Mouse (Mus musculus) MN1 (cell line): ENCODE data around the gene Nr2c2.

Experiments used
- DNase-seq: peaks from one replicate; pipeline ENCODE4 v3.0.0-alpha.2; 2016; ENCODE audit warnings: low spot score

Nr2c2 gene

DNA sequence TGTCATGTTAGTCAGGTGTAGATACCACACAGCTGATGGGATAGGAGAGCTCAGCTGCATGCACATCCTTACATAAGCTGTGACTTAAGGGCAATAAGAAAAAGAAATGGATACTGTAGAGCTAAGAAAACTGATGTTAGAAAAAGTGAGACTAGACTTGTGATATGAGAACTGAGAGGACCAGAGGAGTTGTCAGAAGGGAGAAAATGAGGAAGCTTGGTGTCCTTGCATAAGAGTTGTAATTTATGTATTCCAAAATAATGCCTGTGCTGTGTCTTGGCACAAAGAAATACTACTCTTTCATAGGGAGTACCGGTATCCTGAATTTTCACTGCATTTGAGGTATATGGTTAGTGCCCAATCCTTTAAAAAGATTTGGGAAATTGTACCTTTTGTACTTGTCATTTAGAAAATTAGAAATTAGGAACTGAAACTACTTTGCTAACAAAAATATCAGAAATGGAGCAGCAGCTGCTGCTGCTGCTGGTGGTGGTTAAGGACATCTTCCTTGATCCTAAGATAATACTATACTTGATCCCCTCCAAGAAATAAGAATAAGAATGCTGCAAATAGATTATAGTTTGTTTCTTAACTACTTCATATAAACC, 35.8 kb downstream of the Nr2c2 start:
- DNase-seq: no peak

DNA sequence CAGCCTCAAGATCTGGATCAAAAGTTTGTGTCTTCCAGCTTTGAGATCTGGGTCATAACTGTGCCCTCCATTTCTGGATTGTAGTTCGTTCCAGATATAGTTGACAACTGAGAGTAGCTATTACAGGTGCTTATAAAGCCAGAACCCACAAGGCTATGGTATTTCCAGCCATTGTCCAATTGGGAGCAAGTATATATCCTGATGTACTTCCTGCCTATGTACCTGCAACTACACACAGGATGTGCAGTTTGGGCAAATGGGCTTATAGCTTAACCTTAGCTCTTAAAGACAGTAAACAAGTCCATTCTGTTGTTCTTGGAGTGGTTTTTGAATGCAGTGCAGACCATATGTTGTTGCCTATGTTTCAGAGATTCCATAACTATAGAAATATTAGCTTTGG, 40.3 kb downstream of the Nr2c2 start:
- DNase-seq: no peak

DNA sequence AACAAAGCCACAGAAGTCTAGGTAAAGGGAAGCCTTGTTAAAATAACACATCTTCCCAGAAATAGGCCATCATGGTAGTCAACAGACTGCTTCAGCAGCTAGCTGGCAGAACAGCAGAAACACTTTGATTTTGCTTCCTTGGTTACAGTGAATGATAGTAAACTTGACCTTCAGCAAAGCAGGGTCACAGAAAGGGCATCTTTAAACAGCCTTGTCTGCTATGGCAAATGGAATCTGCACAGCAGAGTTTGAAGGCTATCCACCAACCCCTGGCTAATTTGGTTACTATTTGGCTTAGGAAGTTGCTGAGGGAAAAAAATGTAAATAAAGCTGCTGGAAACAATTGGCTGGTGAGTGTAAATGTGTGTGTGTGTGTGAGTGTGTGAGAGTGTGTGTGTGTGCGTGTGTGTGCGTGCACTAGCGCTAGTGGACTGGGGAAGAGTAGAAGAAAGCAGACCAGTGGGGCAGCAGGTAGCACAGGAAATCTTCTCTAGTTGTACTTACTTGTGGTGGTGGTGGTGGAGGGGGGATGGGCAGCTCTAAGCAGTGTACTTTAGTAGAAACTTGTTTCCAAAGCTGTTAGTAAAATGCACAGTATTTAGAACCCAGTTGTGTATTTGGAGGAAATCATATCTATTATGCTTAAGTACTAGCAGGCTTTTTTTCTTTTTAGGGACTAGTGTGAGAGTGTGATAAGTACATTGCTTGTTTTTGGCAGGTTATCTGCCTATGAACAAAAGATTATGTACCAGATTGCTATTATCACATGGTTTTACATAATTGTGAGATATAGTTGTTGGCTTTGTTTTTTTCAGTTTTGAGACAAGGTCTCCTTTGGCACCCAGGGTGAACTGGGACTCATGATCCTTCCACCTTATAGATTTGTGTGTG, 41.1 kb downstream of the Nr2c2 start:
- no peak for DNase-seq

DNA sequence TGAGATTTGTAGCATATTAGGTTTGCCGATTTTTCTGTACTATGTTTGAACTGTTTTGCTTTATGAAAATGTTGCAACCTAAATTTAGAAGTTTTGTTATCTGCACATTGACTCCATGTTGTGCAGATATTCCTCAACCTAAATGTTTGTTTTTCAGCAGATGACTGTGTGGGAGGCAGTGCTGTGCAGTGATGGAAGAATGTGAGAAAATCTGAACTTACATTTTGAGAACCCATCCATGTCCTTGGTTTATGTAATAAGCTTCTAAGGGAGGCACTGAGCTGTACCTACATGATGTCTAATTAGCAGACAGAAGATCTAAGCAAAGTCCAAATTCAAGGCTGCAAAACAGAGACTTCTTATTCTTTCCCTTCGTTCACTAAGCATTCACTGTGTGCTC, 42.4 kb downstream of the Nr2c2 start:
- DNase-seq: no peak

DNA sequence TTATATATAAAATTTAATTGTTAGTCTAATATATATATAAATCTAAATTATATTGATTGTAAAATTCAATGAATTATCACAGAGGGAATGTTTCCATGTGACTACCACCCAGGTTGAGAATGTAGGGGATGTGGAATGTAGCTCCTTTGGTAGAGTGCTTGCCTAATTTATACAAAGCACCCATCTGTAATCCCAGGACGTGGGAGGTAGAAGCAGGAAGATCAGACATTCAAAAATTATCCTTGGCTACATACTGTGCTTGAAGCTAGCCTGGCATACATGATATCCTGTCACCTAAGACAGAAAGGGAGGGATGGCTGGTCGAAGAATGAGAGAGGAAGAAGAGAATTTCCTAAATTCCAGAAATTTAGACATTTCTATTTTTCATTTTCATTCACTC, 45.2 kb downstream of the Nr2c2 start:
- no peak for DNase-seq

DNA sequence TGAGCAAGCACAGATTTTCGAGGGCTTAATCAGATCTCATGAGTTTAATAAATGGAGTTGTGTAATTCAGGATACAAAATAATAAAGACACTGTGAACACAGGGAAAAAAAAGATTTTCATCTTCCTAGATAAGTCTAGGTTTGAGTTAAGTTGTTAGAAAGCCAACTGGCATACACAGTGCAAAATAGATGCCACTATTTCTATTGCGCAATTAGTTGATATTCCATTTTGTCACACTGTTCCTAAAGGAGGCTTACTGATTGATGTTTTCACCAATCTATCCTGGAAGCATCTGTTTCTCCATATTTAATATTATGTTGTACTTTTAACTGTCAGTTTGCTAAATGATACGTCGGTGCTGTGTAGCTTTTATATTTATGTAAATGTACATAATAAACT, 54.7 kb downstream of the Nr2c2 start:
- DNase-seq: no peak

DNA sequence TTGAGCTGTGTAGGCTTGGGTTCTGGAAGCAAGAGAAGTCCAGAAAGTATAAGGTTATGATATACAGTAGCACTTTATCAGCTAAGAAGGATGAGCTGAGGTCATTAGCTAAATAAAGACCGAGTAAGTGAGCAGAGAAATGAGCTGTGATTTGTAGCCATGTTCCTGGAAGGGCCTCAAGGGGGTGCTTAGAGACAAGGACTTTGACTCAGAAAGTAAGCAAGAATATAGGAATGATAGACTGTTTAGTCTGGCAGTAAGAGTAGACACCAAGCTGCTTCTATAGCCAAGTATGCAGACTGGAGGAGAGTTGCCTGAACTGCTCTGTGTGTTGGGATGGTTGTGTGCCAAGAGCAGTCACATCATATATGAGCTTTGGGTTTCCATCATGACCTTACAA, 62.6 kb downstream of the Nr2c2 start:
- peak; percentile 5 for DNase-seq

DNA sequence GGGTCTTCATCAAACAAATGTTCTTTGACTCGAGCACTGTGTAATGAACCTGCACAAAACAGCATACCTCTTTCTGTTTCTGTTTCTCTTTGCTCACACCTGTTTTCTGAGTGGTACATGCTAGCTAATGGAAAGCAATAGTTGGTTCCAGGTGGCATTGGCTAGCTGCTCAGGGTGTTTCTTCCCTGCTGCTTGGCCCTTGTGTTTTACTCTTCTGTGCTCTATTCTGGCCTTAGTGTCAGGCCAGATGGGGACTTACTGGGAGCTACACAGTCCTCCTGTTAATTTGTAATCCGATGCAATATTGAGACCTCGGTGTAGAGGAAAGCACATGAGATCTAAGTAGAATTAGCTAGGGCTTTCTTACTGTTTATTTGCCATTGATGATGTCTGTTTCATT, 67.6 kb downstream of the Nr2c2 start:
- DNase-seq: no peak

DNA sequence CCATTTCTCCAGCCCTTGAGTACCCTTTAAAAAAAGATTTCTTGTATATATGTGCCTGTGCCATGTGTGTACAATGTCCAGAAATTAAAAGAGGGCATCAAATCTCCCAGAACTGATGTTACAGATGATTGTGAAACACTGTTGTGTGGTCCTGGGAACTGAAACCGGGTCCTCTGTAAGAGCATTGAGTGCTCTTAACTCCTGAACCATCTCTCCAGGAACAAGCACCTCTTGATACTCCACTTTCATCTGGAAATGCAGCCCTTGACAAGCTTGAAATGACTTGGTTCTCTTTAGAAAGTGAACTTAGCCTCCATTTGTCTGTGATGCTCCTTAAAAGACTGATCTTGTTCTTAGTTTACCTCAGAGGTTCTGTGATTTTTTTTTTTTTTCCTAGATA, 71.5 kb downstream of the Nr2c2 start:
- no peak for DNase-seq

DNA sequence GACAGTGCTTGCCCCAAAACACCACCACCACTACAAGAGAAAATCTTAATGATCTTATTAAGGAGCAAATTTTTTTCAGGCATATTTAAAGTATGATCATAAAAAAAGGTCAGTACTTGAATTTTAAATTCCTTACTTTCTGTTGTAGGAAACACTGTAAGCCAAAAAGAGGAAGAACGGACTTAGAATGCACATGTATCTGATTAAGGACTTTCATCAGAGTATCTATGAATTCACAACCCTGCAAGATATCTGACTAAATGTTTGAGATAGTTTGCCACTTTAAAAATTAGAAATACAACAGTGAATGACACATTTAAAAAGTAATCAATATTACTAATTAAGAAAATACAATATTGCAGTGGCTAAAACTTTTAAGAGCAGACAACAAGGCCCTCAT, 85.3 kb downstream of the Nr2c2 start:
- no peak for DNase-seq

DNA sequence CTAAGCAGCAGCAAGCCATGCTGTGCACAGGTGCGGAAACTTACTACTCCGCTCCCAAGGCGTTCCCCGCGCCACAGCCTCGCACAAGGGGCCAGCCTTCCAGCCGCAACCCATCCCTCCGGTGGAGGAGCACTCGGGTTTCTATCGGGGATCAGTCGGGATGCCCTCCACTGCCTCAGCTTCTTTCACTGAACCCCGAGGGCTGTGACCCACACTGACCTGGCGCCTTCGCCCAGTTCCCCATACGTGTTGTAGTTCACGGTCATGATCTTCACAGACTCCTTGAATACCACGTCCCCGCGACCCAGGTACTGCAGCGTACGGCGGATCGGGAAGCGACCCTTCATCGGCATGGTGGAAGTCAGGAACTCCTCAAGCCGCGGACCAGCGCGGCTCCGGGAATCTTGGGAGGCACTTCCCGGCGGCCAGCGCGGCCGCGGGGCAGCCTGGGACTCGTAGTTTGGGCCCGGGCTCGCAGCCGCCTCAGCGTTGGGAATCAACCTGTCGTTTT, 92.5 kb downstream of the Nr2c2 start, which contains the start of gene Mrps25:
TSS of gene Mrps25 (minus strand) at position 413 of the 511 bp plus-strand sequence.
- peak; percentile 81 for DNase-seq

DNA sequence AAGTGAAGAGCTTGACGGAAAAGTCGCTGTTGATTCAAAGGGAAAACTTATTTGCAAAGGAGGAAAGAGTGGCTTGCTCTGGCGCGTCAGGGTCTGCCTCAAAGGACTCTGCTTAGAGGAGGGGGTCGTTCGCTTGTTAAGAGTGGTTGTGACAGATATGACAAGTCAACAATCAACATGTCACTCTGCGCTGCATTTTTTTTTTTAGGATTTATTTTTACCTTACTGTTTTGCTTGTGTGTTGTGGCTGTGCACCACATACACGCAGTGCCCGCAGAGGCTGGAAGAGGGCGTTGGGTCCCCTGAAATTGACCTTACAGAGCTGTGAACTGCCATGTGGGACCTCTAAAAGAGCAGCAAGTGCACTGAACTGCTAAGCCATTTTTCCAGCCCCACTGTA, 93.0 kb downstream of the Nr2c2 start:
- DNase-seq: peak; percentile 28

DNA sequence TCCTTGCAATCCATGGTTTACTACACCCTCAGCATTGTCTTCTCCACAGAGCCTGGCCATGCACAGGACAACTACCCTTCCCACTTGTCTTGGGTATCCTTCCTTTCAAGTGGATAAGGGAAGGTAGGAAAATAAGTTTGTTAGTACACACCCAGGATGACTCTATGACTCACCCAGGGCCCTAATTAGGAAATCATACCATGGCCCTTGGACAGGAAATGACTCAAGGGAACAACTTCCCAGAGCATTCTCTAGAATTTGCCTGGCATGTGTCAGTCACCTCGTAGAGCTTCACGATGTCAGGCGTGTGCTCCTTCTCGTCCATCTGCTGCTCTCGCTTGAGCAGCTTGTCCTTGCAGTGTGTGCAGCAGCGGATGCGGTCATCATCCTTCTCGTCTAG, 108.2 kb downstream of the Nr2c2 start:
- DNase-seq: peak; percentile 30

DNA sequence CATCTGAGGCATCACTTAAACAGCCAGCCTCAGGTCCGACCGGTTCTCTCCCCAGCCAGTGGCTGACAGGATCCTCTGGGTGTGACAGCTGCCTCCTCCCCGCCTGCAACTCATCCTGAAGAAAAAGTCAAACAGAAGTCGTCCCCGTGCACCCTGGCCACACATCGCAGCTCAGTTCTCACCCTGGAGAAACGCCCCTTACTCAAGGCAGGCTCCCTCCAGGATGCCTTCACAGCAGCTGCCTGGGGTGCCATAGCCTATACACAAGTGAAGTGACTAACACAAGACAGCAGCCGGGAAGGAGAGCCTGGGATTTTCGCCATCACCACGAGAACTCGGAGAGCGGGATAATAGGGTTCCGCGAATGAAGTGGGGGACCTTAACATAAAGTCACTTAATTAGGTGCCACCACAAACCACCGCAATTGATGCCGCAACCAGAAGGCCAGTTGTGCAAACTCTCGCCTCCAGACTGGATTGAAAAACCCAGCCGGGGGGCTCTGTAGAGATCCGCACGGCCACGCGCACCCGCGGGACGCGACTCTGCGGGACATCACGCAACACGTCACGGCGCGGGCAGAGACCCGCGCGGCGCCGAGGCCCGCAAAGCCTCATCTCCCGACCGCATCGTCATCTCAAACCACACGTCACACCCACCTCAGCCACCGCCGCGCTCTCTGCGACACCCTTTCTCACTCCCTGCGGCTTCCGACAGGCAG, 123.0 kb downstream of the Nr2c2 start:
- peak; percentile 66 for DNase-seq

DNA sequence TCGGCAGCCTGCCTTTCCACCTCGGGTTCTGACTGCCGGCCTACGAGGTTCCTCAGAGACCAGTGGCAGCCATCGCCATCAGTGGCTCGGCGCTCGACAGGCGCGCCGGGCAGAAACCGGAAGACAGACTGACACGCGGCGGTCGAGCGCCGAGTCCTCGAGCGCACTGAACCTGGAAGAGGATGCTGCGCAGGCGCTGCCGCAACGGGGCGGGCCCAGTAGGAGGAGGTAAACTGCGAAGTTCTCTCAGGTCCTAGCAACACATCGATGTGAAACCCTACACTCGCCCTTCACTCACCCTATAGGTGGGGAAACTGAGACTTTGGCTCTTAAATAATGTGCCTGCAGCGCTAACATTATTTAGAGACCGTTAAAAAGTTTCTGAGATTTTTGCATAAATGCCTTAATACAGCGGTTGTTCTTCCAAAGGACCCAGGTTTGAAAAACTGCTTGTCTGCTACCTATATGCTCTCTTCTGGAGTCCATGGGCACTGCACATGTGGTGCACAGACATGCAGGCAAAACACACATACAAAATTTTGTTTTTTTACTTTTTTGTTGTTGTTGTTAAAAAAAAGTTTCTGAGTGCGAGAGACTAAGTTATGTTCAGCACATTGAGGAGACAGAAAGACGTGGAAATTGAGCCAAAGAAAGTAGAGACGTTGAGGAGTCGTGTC, 123.7 kb downstream of the Nr2c2 start, which contains the start of gene Rbsn:
TSS of gene Rbsn (minus strand) at position 153 of the 677 bp plus-strand sequence.
- peak; percentile 96 for DNase-seq

DNA sequence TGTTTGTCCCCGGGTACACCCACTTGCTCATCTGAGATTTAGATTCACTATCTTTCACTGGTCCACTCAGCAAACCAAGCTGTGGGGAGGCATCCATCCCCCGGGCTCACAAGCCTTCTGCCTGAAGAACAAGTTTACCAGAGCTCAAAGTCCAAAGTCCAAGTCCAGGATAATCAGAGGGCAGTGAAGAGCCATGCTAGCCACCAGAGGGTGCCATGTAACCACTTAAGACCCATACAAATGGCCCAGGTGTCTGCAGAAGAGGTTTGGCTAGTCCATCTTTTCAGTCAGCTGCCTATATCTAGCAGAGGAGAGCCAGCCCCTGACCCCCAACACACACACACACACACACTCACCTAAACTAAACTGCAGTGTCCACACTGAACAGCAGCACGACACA, 128.3 kb downstream of the Nr2c2 start:
- DNase-seq: peak; percentile 60

DNA sequence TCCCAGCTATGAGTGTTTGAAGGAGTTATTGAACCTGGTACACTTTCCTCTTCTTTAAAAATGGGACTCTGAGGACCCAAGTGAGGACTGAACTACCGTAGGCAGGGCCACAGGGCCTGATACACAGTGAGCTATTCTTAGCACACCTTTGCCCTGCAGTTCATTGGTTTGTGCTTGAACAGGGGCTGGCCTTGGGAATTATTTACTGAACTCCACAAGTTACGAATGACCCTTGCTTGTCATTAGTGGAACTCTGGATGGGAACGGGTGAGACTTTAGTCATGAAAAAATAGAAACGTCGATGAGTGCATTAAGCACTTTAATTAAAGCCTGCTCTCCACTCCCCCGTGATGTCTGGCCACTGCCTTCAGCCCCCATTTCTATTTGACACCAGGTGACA, 130.4 kb downstream of the Nr2c2 start:
- no peak for DNase-seq

DNA sequence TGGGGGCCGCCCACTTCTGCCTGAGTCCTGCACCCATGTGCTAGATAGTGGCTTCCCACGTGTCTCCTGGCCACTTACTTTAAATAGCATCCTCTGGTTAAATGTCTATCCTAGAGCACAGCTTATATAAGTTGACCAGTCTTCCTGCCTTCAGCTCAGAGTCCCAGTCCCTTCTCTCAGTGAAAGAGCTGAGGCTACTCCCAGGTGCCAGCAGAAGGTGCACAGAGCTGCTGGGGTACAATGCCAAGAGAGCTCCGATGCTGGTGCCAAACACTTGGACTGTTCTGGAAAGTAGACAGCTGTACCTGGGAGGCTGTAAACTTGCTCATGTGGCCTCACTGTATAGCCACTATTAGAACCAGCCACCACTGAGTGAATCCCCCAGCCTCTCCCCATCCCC, 130.8 kb downstream of the Nr2c2 start:
- DNase-seq: no peak
